Mouse (Mus musculus) hindbrain, embryonic 13.5 days (tissue): ENCODE results near the gene Tbc1d10b. TPM values are rescaled to one million over a fixed set of nuclear protein-coding genes. Genes with fewer than 3 reads are reported as not detected.

Experiments used
- ATAC-seq: fragments of 200-750 bp; cut with Nextera tagmentation; 2 replicates; pipeline ENCODE4 v1.8.0; 2017; ENCODE audit warnings: moderate TSS enrichment; ENCODE audit not compliant: low FRiP score
- H3K27ac ChIP-seq: fragments of 300-500 bp; sonication (generic); 2 replicates; pipeline ENCODE4 v1.5.1; 2015; ENCODE audit warnings: inconsistent platforms, mild to moderate bottlenecking, moderate library complexity
- H3K27me3 ChIP-seq: fragments of 300-500 bp; sonication (generic); 2 replicates; pipeline ENCODE4 v1.6.1; 2015; ENCODE audit warnings: mild to moderate bottlenecking, inconsistent platforms
- H3K36me3 ChIP-seq: fragments of 300-500 bp; sonication (generic); 2 replicates; pipeline ENCODE4 v1.6.1; 2015; ENCODE audit warnings: mild to moderate bottlenecking, inconsistent platforms
- H3K4me1 ChIP-seq: fragments of 300-500 bp; sonication (generic); replicated peaks from 2 replicates; pipeline ENCODE4 v1.6.1; 2015; ENCODE audit warnings: inconsistent platforms
- H3K4me2 ChIP-seq: fragments of 300-500 bp; sonication (generic); 2 replicates; pipeline ENCODE4 v1.6.1; 2015; ENCODE audit warnings: inconsistent platforms, mild to moderate bottlenecking, moderate library complexity
- H3K4me3 ChIP-seq: fragments of 300-500 bp; sonication (generic); 2 replicates; pipeline ENCODE4 v1.5.1; 2015; ENCODE audit warnings: mild to moderate bottlenecking, inconsistent platforms
- H3K9ac ChIP-seq: fragments of 300-500 bp; sonication (generic); 2 replicates; pipeline ENCODE4 v1.6.1; 2015; ENCODE audit warnings: mild to moderate bottlenecking, inconsistent platforms
- H3K9me3 ChIP-seq: fragments of 300-500 bp; sonication (generic); 2 replicates; pipeline ENCODE4 v1.6.1; 2016; ENCODE audit warnings: inconsistent platforms
- WGBS: fragments of 180-500 bp; shearing (Covaris S2); methylation state at CpG from one replicate; pipeline ENCODE4 v1.1.7; 2015; 5-methylcytosine and 5-hydroxymethylcytosine counted together
- polyA plus RNA-seq: library from polyadenylated mRNA; unstranded; fragments of >200 nt; fragmentation: Nextera tagmentation; extraction: Ambion mirVana; gene quantifications from 2 replicates; pipeline ENCODE4 v1.2.1, GENCODE M21; 2015

Tbc1d10b gene
- polyA plus RNA-seq, 1 experiment from 2014 or later: 28.0 TPM

- ATAC-seq: no peak
- 80% methylated on average over 5 of the region's 5 CpGs for WGBS
Observed at GRCm38 (mm10) chr7:127211014-127211745, 2.9 kb upstream of the Tbc1d10b start.

DNA sequence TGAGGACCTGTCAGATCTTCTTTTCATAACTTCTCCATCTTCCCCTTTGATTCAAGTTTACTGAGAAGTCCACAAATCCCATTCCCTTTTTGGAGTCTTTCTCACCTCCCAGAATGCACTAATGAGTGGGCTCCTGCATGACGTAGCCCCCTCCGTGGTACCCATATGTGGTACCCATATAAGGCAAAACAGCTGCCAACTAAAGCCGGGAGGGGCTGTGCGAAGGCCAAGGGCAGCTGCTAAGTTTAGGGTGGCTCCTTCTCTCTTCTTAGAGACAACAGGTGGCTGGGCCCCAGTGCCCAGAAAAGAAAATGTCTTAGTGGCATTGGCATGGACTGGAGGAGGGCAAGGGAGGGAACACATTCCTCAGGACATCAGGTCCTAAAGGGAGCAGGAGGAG is 2.0 kb upstream of the Tbc1d10b start:
- Histone ChIP-seq H3K27ac (no peak overlapping the region), H3K4me3 (no peak overlapping the region), H3K9ac (no peak overlapping the region), H3K4me1 (peaks cover 40% of the 10 kb centered on the region), H3K27me3 (peaks cover 20% of the 10 kb centered on the region), H3K36me3 (peaks cover 2% of the 10 kb centered on the region; the same call in 1 of the 2 replicates), H3K9me3 (no peaks in the 10 kb centered on the region), H3K4me2 (no peak overlapping the region)
- 93% methylated on average over 4 of the region's 4 CpGs for WGBS
- no peak for ATAC-seq

More at GRCm38 (mm10) chr7:127211014-127211745, 2.9 kb upstream of the Tbc1d10b start:
- no peak overlapping the region for H3K27ac ChIP-seq
- peaks cover 33% of the 10 kb centered on the region for H3K4me1 ChIP-seq
- H3K9me3 ChIP-seq: no peaks in the 10 kb centered on the region
- H3K4me3 ChIP-seq: no peak overlapping the region
- H3K27me3 ChIP-seq: peaks cover 20% of the 10 kb centered on the region
- no peak overlapping the region for H3K4me2 ChIP-seq
- no peaks in the 10 kb centered on the region for H3K36me3 ChIP-seq
- peak overlapping the region; percentile 39; the same call in 1 of the 2 replicates for H3K9ac ChIP-seq

- Histone ChIP-seq H3K4me1 (peaks cover 41% of the 10 kb centered on the region), H3K4me3 (no peak overlapping the region), H3K36me3 (peaks cover 6% of the 10 kb centered on the region), H3K9me3 (no peaks in the 10 kb centered on the region), H3K4me2 (peak overlapping the region; percentile 99), H3K9ac (no peak overlapping the region), H3K27me3 (peaks cover 17% of the 10 kb centered on the region), H3K27ac (peak overlapping the region; percentile 86)
- 80% methylated on average over 5 of the region's 5 CpGs for WGBS
- ATAC-seq: no peak
Observed at GRCm38 (mm10) chr7:127209851-127210250, 1.6 kb upstream of the Tbc1d10b start.

DNA sequence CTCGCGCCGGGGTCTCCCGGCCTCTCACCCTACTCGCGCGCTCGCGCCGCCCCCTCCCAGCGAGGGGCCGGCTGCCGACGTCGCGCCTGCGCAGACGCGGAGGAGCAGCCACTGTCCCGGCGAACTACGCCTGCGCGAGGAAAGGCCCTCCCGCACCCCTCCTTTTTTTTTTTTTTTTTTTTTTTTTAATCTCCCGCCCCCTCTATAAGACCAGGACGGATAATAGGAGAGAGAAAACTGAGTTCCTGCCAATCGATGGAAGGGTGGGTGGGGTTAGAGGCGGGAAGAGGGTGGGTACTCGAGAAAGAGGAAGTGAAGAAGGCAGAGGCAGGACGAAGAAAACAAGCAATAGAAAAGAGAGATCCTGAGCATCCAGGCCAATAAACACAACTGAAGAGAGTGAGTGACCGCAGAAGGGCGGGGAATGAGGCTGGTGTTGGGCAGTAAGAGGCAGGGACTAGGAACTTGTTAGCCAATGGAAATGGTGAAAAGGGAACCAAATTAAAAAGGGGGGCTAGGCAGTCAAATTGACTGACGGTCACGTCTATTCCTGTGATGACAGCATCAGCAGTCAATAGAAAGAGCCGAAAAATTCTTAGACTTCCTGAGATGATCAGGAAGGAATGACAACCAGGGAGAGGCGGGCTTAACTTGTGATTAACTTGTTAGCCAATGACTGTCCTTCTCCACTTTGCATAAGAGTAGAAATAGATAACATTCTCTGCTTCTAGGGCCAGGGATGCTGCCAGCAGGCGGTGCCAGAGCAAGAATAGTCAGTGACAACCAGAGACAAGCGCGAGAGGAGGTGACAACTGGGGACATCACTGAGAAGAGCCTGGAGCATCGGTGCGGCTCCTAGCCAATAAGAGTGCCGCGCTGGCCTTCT is 528 bp upstream of the Tbc1d10b start, which contains the start of gene Mylpf:
Mylpf (plus strand) TSS at position 338 of the 886 bp plus-strand sequence.
- peaks cover 8% of the 10 kb centered on the region; the same call in 1 of the 2 replicates for H3K27me3 ChIP-seq
- peak; percentile 95 for ATAC-seq
- peaks cover 43% of the 10 kb centered on the region for H3K4me1 ChIP-seq
- H3K27ac ChIP-seq: peak within 1 kb of the TSS; percentile 88
- peaks cover 9% of the 10 kb centered on the region for H3K36me3 ChIP-seq
- H3K9ac ChIP-seq: peak within 1 kb of the TSS; percentile 98
- WGBS: 0% methylated on average over 44 of the region's 44 CpGs
- H3K4me3 ChIP-seq: peak within 1 kb of the TSS; percentile 99
- H3K4me2 ChIP-seq: peak within 1 kb of the TSS; percentile 99
- no peaks in the 10 kb centered on the region for H3K9me3 ChIP-seq

DNA sequence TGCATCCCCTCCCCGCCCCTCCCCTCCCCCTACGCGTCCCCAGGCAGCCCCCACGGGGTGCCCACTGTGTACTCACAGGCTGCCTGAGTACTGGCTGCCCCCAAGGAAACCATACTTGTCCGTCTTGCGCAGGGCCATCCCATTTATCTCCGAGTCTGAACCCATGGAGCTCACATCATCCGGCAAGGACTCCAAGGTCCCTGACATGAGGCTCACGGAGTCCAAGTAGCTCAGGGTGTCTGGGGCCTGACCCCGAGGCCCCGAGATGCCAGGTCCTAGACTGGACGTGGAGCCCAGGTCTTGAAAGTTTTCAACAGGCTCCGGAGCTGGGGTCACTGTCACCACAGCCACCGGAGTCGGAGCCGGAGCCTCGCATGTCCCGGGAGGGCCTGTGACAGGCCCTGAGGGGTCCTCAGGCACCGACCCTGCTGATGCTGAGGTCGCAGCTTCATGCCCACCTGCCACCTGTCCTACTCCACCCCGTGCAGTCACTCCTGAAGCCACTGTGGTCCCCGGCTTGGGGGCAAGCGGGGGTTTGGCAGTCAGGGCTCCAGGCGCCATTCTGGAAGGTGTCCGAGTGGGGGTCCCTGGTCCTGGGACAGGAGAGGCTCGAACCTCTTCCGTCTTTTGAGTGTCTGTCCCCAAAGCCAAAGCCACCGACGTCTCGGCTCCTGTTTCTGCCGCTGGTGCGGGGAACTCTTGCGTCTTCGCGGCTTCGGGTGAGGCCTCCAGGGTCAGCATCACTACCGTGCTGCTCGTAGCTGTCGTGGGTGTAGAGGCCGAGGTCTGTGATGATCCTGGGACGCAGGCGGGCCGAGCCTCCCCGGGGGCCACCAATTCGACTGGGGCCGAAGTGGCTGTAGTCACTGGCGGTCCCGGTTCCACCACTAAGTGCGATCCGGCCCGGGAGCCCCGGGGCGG is 634 bp downstream of the Tbc1d10b start:
- WGBS: 0% methylated on average over 52 of the region's 53 CpGs
- 0 out of 2 replicates have a peak, but pooled peaks have one; percentile 12 for ATAC-seq
- peak overlapping the region; percentile 98 for H3K9ac ChIP-seq

GRCm38 (mm10) chr7:127206606-127207005 is 1.7 kb downstream of the Tbc1d10b start:
- no peak for ATAC-seq
- peak overlapping the region; percentile 99 for H3K4me2 ChIP-seq
- 71% methylated on average over 2 of the region's 2 CpGs for WGBS

More for the DNA sequence above, 634 bp downstream of the Tbc1d10b start:
- Histone ChIP-seq H3K9me3 (no peaks in the 10 kb centered on the region), H3K27me3 (no peaks in the 10 kb centered on the region), H3K36me3 (peaks cover 21% of the 10 kb centered on the region), H3K27ac (peak overlapping the region; percentile 88), H3K4me1 (peaks cover 47% of the 10 kb centered on the region), H3K4me2 (peak overlapping the region; percentile 99), H3K4me3 (peak overlapping the region; percentile 99)

GRCm38 (mm10) chr7:127196484-127196883 is 11.8 kb downstream of the Tbc1d10b start:
- no peak for ATAC-seq
- H3K4me1 ChIP-seq: peaks cover 28% of the 10 kb centered on the region
- 56% methylated on average over 11 of the region's 11 CpGs for WGBS
- H3K27me3 ChIP-seq: no peaks in the 10 kb centered on the region
- H3K36me3 ChIP-seq: peaks cover 80% of the 10 kb centered on the region
- H3K9me3 ChIP-seq: no peaks in the 10 kb centered on the region
- peak overlapping the region; percentile 71 for H3K4me2 ChIP-seq
- H3K9ac ChIP-seq: peak overlapping the region; percentile 84
- H3K4me3 ChIP-seq: peak overlapping the region; percentile 77
- peak overlapping the region; percentile 86 for H3K27ac ChIP-seq

More at GRCm38 (mm10) chr7:127206606-127207005, 1.7 kb downstream of the Tbc1d10b start:
- Histone ChIP-seq H3K36me3 (peaks cover 30% of the 10 kb centered on the region), H3K4me1 (peaks cover 47% of the 10 kb centered on the region), H3K4me3 (peak overlapping the region; percentile 99), H3K9ac (peak overlapping the region; percentile 98), H3K9me3 (no peaks in the 10 kb centered on the region), H3K27ac (no peak overlapping the region), H3K27me3 (no peaks in the 10 kb centered on the region)

DNA sequence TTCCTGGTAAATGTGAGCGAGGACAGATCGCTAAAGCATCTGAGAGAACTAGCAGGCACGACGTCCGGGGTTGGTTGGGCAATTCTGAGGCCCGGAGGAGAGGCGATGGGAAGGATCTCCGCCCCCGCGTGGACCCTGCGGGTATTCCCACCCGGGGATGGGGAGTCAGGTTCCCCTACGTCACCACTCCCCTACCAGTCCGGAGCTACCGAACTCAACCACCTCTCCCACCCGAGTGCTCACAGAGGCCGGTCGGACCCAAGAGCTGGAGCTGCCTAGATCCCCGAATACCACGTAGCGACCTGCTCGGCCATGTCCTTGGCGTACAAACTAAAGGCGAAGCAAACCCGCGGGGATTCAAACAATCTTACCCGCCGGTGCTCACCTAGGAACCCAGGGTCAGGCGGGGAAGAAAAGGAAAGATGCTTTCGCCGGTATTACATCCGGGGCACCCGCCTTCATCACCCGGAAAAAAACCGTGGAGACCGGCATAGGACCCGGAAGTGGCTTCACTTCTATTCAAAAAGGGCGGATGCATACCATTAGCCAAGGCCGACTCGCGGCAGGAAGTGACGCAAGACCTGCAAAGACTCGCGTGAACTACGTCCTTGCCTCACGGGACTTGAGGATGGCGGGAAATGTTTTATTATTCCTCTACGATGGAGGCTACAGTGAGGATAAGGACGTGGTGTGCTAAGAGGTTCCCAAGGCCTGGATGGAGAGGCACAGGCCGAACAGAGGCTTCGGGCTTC is 12.5 kb downstream of the Tbc1d10b start, which contains the start of gene Cd2bp2:
Cd2bp2 (minus strand) TSS at position 507 of the 752 bp plus-strand sequence.
- H3K4me3 ChIP-seq: peak within 1 kb of the TSS; percentile 77
- under 1% methylated on average over 51 of the region's 51 CpGs for WGBS
- no peaks in the 10 kb centered on the region for H3K27me3 ChIP-seq
- H3K9me3 ChIP-seq: no peaks in the 10 kb centered on the region
- peaks cover 79% of the 10 kb centered on the region for H3K36me3 ChIP-seq
- H3K4me2 ChIP-seq: peak within 1 kb of the TSS; percentile 92
- peaks cover 28% of the 10 kb centered on the region for H3K4me1 ChIP-seq
- H3K27ac ChIP-seq: peak within 1 kb of the TSS; percentile 91
- ATAC-seq: peak; percentile 97
- H3K9ac ChIP-seq: peak within 1 kb of the TSS; percentile 84

GRCm38 (mm10) chr7:127194633-127195029 is 13.6 kb downstream of the Tbc1d10b start:
- no peak for ATAC-seq
- H3K9ac ChIP-seq: peak overlapping the region; percentile 84
- H3K4me1 ChIP-seq: peaks cover 28% of the 10 kb centered on the region
- peak overlapping the region; percentile 77 for H3K4me3 ChIP-seq
- WGBS: 86% methylated on average over 7 of the region's 7 CpGs
- H3K36me3 ChIP-seq: peaks cover 72% of the 10 kb centered on the region
- no peaks in the 10 kb centered on the region for H3K9me3 ChIP-seq
- peak overlapping the region; percentile 91 for H3K27ac ChIP-seq
- H3K27me3 ChIP-seq: no peaks in the 10 kb centered on the region
- H3K4me2 ChIP-seq: peak overlapping the region; percentile 92

- 95% methylated on average over 17 of the region's 17 CpGs for WGBS
- Histone ChIP-seq H3K4me2 (peak overlapping the region; percentile 92), H3K27me3 (no peaks in the 10 kb centered on the region), H3K27ac (no peak overlapping the region), H3K9ac (peak overlapping the region; percentile 84), H3K4me3 (peak overlapping the region; percentile 77), H3K36me3 (peaks cover 67% of the 10 kb centered on the region), H3K4me1 (peaks cover 28% of the 10 kb centered on the region), H3K9me3 (no peaks in the 10 kb centered on the region)
- no peak for ATAC-seq
Observed at GRCm38 (mm10) chr7:127194011-127194632, 14.1 kb downstream of the Tbc1d10b start.
